Mouse (Mus musculus) lung, postnatal 0 days (tissue): ENCODE measurements around the gene Gtf2i. TPM values are rescaled to one million over a fixed set of nuclear protein-coding genes. Genes with fewer than 3 reads are reported as not detected.
A peak's percentile ranks its signal among the peaks of the same experiment; 100 is the strongest.
"Not testable (repeated sequence)": the region's sequence is repeated elsewhere in the genome, so short reads cannot be mapped to it uniquely, and the experiment has no call there.

Source experiments
- ATAC-seq: fragments of 200-750 bp; cut with Nextera tagmentation; 2 replicates; pipeline ENCODE4 v1.8.0; 2017; ENCODE audit warnings: moderate library complexity
- DNase-seq: peaks from one replicate; pipeline ENCODE4 v3.0.0-alpha.2; 2016; ENCODE audit warnings: low spot score
- H3K27ac ChIP-seq: fragments of 300-500 bp; sonication (generic); 2 replicates; pipeline ENCODE4 v1.5.1; 2014; ENCODE audit warnings: antibody characterized with exemption, mild to moderate bottlenecking, low read length, mixed read lengths
- H3K27me3 ChIP-seq: fragments of 300-500 bp; sonication (generic); replicated peaks from 2 replicates; pipeline ENCODE4 v1.6.1; 2014; ENCODE audit warnings: low read length, mixed read lengths; ENCODE audit not compliant: insufficient read depth
- H3K36me3 ChIP-seq: fragments of 300-500 bp; sonication (generic); 2 replicates; pipeline ENCODE4 v1.6.1; 2014; ENCODE audit warnings: low read length, mixed read lengths; ENCODE audit not compliant: insufficient read depth
- H3K4me1 ChIP-seq: fragments of 300-500 bp; sonication (generic); 2 replicates; pipeline ENCODE4 v1.6.1; 2014; ENCODE audit warnings: antibody characterized with exemption, low read depth, low read length, mixed read lengths; ENCODE audit not compliant: insufficient read depth
- H3K4me2 ChIP-seq: fragments of 300-500 bp; sonication (generic); replicated peaks from 2 replicates; pipeline ENCODE4 v1.6.1; 2014; ENCODE audit warnings: low read depth, mild to moderate bottlenecking, low read length, moderate library complexity, mixed read lengths
- H3K4me3 ChIP-seq: fragments of 300-500 bp; sonication (generic); 2 replicates; pipeline ENCODE4 v1.5.1; 2014; ENCODE audit warnings: low read depth, low read length
- H3K9ac ChIP-seq: fragments of 300-500 bp; sonication (generic); replicated peaks from 2 replicates; pipeline ENCODE4 v1.6.1; 2014; ENCODE audit warnings: low read depth, mild to moderate bottlenecking
- H3K9me3 ChIP-seq: fragments of 300-500 bp; sonication (generic); 2 replicates; pipeline ENCODE4 v1.6.1; 2016; ENCODE audit warnings: low read length, mixed read lengths
- CTCF ChIP-seq: IDR thresholded peaks from 2 replicates; pipeline ENCODE4 v1.5.1; 2016; ENCODE audit warnings: antibody characterized with exemption, mild to moderate bottlenecking
- EP300 ChIP-seq: IDR thresholded peaks from 2 replicates; pipeline ENCODE4 v1.6.1; 2016; ENCODE audit warnings: antibody characterized with exemption, mild to moderate bottlenecking, control low read depth
- WGBS: fragments of 180-500 bp; shearing (Covaris S2); extraction: QIAGEN DNeasy Blood & Tissue Kit; methylation state at CpG from one replicate; pipeline ENCODE4 v1.1.7; 2014; 5-methylcytosine and 5-hydroxymethylcytosine counted together
- polyA plus RNA-seq: library from polyadenylated mRNA; unstranded; fragments of >200 nt; fragmentation: Nextera tagmentation; extraction: Ambion mirVana; gene quantifications from 2 replicates; pipeline ENCODE4 v1.2.1, GENCODE M21; 2015

Gtf2i gene
- 84.9 and 110 TPM in 2 replicates for polyA plus RNA-seq

GRCm38 (mm10) chr5:134314688-134315622 lies at the start of gene Gtf2i:
Gene Gtf2i, minus strand, starts transcription at chr5:134314760.
- ATAC-seq (peak; percentile 90), DNase-seq (peak; percentile 99)
- Histone ChIP-seq H3K4me3 (peak within 1 kb of the TSS; percentile 94), H3K4me2 (peak within 1 kb of the TSS; percentile 78), H3K4me1 (peaks cover 15% of the 10 kb centered on the region; the same call in 1 of the 2 replicates), H3K27ac (peak within 1 kb of the TSS; percentile 99), H3K27me3 (no peaks in the 10 kb centered on the region), H3K9ac (peak within 1 kb of the TSS; percentile 94), H3K36me3 (no peaks in the 10 kb centered on the region), H3K9me3 (no peaks in the 10 kb centered on the region)
- under 1% methylated on average over 33 of the region's 40 CpGs for WGBS
- peak; percentile 16; the same call in 1 of the 2 replicates for TF ChIP-seq EP300
- no peak for TF ChIP-seq CTCF

- 94% methylated on average over 4 of the region's 4 CpGs for WGBS
- TF ChIP-seq CTCF (no peak), EP300 (no peak)
- no peaks in the 10 kb centered on the region for H3K27me3 ChIP-seq
- no peak for ATAC-seq
- H3K4me1 ChIP-seq: no peaks in the 10 kb centered on the region
- H3K4me3 ChIP-seq: no peak overlapping the region
- H3K9ac ChIP-seq: no peak overlapping the region
- no peak for DNase-seq
- H3K9me3 ChIP-seq: no peaks in the 10 kb centered on the region
- H3K36me3 ChIP-seq: peaks cover 15% of the 10 kb centered on the region
- H3K4me2 ChIP-seq: no peak overlapping the region
- no peak overlapping the region for H3K27ac ChIP-seq
These were observed 44.5 kb upstream of the Gtf2i start for GRCm38 (mm10) chr5:134359101-134359500.

DNA sequence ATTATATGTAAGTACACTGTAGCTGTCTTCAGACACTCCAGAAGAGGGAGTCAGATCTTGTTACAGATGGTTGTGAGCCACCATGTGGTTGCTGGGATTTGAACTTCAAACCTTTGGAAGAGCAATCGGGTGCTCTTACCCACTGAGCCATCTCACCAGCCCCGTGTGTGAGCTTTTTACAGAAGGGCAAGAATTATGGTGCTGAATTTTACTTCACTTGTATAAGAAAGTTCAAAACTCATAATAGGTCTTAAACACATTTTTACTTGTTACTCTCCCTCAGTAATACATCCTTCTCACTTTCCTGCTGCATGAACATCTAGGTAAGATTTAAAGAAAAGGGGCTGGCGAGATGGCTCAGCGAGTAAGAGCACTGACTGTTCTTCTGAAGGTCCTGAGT lies 40.8 kb upstream of the Gtf2i start:
- H3K4me2 ChIP-seq, ATAC-seq, H3K27ac ChIP-seq, H3K9ac ChIP-seq, H3K4me1 ChIP-seq, H3K9me3 ChIP-seq, H3K4me3 ChIP-seq, H3K27me3 ChIP-seq, DNase-seq: not testable (repeated sequence)
- 87% methylated on average over 4 of the region's 4 CpGs for WGBS
- peaks cover 14% of the 10 kb centered on the region for H3K36me3 ChIP-seq

DNA sequence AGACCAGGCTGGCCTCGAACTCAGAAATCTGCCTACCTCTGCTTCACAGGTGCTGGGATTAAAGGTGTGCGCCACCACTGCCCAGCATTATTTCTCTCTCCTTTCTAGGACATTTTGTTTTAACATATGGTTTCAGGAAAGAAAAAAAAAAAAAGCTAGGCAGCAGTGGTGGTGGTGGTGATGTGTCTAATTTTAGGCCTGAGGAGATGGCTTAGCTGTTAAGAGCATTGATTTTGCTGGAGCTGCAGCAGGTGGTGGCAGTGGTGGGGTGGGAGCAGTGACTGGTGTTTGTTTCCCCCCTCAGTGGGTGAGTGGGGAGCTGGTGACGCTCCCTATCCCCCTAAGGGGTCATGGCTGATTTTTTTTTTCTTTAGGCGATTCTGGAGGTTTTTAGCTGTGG lies 38.6 kb upstream of the Gtf2i start:
- 67% methylated on average over 4 of the region's 4 CpGs for WGBS

DNA sequence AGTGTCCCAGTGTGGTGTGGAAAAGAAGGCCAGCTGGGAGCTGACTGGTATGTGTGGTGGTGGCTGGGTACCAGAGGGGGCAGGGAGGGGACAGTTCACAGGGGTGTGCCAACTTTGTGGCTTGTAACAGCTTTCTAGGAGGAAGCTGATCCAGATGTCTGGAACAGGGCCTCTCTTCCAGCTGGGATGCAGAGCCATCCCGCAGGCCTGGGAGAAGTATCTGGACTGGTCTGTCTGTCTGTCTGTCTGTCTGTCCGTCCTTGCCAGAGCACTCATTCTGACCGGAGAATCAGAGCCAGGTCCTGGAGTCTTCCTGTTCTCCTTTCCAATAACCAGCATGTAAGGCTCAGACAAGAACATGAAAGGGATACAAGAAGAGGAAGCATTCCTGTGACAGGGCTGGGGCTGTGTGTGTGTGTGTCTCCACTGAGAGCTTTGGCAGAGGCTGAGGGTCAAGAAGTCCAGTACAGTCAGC lies 38.0 kb upstream of the Gtf2i start:
- H3K27ac ChIP-seq: 0 out of 2 replicates have a peak overlapping the region, but pooled peaks have one; percentile 9
- H3K9ac ChIP-seq: no peak overlapping the region
- no peak overlapping the region for H3K4me3 ChIP-seq
- H3K4me1 ChIP-seq: no peaks in the 10 kb centered on the region
- peak; percentile 60 for DNase-seq
- no peak overlapping the region for H3K4me2 ChIP-seq
- peak; percentile 54 for ATAC-seq
- TF ChIP-seq EP300 (no peak), CTCF (no peak)
- WGBS: 50% methylated on average over 3 of the region's 3 CpGs
- no peaks in the 10 kb centered on the region for H3K27me3 ChIP-seq
- H3K36me3 ChIP-seq: no peaks in the 10 kb centered on the region
- no peaks in the 10 kb centered on the region for H3K9me3 ChIP-seq

More for the DNA sequence above, 38.6 kb upstream of the Gtf2i start:
- Histone ChIP-seq H3K27me3 (no peaks in the 10 kb centered on the region), H3K27ac (0 out of 2 replicates have a peak overlapping the region, but pooled peaks have one; percentile 9), H3K4me3 (no peak overlapping the region), H3K9me3 (no peaks in the 10 kb centered on the region), H3K36me3 (no peaks in the 10 kb centered on the region; the same call in 1 of the 2 replicates), H3K4me2 (no peak overlapping the region), H3K9ac (no peak overlapping the region), H3K4me1 (no peaks in the 10 kb centered on the region)
- no peak for TF ChIP-seq CTCF
- no peak for TF ChIP-seq EP300
- ATAC-seq (no peak), DNase-seq (no peak)

DNA sequence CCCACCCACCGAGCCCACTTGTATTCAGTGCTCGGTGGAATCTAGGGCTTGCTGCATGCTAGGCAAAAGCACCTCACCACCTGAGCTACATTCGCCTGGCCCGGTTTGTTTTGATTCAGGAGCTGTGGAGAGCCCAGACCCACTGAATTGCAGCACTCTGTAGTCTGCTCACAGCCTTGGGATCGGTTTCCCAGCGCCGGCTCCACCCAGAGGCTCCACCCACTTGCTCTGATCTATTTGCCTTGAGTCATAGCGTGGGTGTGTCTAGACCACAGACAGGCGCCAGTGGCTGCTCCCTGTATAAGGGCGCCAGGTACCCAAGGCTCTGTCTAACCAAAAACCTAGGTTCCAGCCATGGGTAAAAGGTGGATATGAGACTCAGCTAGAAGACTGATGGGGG lies 36.1 kb upstream of the Gtf2i start:
- Histone ChIP-seq H3K4me1 (no peaks in the 10 kb centered on the region), H3K4me3 (no peak overlapping the region), H3K36me3 (no peaks in the 10 kb centered on the region), H3K9ac (no peak overlapping the region), H3K4me2 (peak overlapping the region; percentile 29), H3K27ac (no peak overlapping the region), H3K27me3 (no peaks in the 10 kb centered on the region), H3K9me3 (no peaks in the 10 kb centered on the region)
- peak; percentile 90 for ATAC-seq
- TF ChIP-seq EP300 (no peak), CTCF (no peak)
- 12% methylated on average over 10 of the region's 10 CpGs for WGBS
- peak; percentile 90 for DNase-seq
